Mouse (Mus musculus) CH12.LX (cell line): Measurements from ENCODE around the gene Lipn.
A peak's percentile ranks its signal among the peaks of the same experiment; 100 is the strongest.

Source experiments
- CTCF ChIP-seq, 2 experiments: IDR thresholded peaks in 1 of 2; conservative IDR thresholded peaks in 1 of 2; 2 replicates each; pipeline ENCODE4 v1.5.1; 2011 to 2012; ENCODE audit warnings: low read depth in 2 of 2, low read length in 2 of 2, improper control_type of control experiment in 1 of 2, inconsistent platforms in 1 of 2, mild to moderate bottlenecking in 1 of 2, moderate library complexity in 1 of 2
- HCFC1 ChIP-seq: IDR thresholded peaks from 2 replicates; pipeline ENCODE4 v1.6.1; 2012; ENCODE audit warnings: low read depth, mild to moderate bottlenecking, inconsistent platforms, low read length, improper control_type of control experiment
- POLR2AphosphoS2 ChIP-seq: IDR thresholded peaks from 2 replicates; pipeline ENCODE4 v1.6.1; 2011; ENCODE audit warnings: low read depth, low read length, improper control_type of control experiment

GRCm38 (mm10) chr19:34022759-34023158, 44.4 kb upstream of the Lipn start:
- no peak for TF ChIP-seq HCFC1
- peak; percentile 37 to 64; a peak in 3 of 4 replicates for TF ChIP-seq CTCF (conservative IDR thresholded peaks at IDR 0.05 in 1 of 2, IDR thresholded peaks at IDR 0.05 in 1 of 2; ENCODE audit: low read depth in 2 of 2, low read length in 2 of 2)
- TF ChIP-seq POLR2AphosphoS2, result no peak
